Mouse (Mus musculus) spleen, postnatal 36 days (tissue): ENCODE measurements at regions not wholly inside any gene's neighbourhood (a gene's known extent, or its start where the extent isn't known, plus 50 kb on each side); places are given as distances from the start of the nearest gene placed in this dataset.

Experiments used
- DNase-seq, 2 experiments: peaks; one replicate each; pipeline ENCODE4 v3.0.0; 2022; ENCODE audit warnings: low spot score in 2 of 2, mixed read lengths in 1 of 2

- DNase-seq, result no peak
Observed at GRCm38 (mm10) chr12:12882931-12883553, 58.7 kb downstream of the Mycn start.

GRCm38 (mm10) chr12:12878031-12878430, 63.7 kb downstream of the Mycn start:
- no peak for DNase-seq

- no peak for DNase-seq
Observed at GRCm38 (mm10) chr12:12877539-12877938, 64.2 kb downstream of the Mycn start.

- DNase-seq, result no peak
Observed at GRCm38 (mm10) chr12:12875976-12876745, 65.6 kb downstream of the Mycn start.

DNA sequence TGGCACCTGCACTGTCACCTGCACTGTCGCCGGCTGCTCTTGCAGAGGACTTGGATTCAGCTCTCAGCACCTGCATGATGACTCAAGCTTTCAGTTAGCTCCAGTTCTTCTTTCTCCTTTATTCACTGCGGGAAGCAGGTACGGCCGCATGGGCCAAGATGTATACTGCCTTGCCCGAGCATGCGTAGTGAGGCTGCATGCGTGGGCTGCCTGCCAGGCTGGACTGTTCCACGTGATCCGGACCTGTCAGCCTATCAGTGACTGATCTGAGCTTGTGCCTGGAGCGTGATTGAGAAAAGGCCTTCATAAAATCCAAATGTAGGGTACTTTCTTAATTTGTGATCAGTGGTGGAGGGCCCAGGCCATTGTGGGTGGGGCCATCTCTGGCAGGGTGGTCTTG, 68.2 kb downstream of the Mycn start:
- no peak for DNase-seq

- no peak for DNase-seq
Observed at GRCm38 (mm10) chr12:12872974-12873373, 68.7 kb downstream of the Mycn start.

GRCm38 (mm10) chr12:12871272-12871671, 70.4 kb downstream of the Mycn start:
- DNase-seq, result no peak

DNA sequence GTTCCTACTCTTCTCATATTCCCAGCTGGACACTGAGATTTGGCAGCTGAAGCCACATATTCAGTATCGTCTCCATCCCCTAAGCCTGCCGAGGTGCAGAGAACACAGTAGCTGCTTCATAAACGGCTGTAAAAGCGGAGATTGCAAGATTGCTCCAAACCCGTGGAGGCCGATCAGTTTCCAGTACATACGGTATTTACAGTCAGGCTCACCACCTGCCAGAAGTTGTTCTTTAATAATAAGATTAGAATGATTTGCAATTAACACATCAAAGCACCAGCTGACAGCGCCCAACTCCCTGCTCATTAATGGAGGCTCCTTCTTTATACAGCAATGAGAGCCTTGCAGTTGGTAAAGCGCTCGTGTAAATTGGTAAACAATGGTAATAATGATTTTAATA, 75.1 kb downstream of the Mycn start:
- DNase-seq, result no peak

- no peak for DNase-seq
Observed at GRCm38 (mm10) chr12:12850681-12851080, 91.0 kb downstream of the Mycn start.

DNA sequence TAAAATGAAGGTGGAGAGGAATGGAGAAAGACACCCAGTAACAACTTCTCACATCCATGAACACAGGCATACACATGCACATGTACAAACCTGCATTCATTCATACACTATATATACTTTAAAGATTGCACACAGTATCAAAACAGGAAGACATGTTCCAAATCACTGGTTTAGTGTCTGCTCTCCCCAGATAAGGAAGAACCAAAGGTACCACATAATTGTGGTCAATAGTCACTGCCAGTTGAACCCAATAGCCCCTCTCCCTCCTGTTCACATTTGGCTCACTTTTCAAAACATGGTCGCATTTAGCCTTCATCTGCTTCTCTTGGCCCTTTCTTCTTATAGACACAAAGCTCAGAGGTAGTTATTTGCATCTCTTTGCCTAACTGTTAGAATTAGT, 95.0 kb downstream of the Mycn start:
- no peak for DNase-seq

DNA sequence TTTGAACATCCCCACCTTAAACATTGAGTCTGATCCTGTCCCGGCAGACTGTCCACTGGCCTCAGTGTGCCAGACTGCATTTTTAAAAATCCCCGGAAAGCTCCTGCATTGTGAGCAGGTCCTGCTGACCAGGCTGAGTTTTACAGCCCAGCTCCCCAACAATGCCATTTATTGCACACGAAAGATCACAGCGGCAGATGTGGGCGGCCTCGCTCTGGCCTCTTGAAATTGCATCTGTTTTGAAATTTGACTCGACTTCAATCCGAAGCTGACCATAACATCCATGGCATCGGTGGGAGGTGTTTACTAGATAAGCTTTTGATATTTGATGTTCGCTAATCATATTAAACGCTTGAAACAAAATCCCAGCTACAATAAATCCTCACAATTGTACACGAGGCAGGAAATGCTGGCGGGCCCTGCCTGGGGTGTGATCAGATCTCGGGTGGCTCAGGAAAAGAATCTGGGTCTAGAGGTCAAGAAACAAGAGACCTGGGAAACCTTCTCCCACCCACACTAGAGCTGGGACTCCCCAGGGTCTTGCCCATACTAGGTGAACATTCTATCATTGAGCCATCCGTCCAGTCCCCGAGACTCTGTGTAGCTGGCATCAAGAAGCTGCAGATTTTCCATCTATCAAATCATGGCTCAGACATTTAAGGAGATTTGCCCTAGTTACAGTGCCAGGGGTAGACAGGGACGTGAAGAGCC, 99.3 kb downstream of the Mycn start:
- DNase-seq, result no peak

DNA sequence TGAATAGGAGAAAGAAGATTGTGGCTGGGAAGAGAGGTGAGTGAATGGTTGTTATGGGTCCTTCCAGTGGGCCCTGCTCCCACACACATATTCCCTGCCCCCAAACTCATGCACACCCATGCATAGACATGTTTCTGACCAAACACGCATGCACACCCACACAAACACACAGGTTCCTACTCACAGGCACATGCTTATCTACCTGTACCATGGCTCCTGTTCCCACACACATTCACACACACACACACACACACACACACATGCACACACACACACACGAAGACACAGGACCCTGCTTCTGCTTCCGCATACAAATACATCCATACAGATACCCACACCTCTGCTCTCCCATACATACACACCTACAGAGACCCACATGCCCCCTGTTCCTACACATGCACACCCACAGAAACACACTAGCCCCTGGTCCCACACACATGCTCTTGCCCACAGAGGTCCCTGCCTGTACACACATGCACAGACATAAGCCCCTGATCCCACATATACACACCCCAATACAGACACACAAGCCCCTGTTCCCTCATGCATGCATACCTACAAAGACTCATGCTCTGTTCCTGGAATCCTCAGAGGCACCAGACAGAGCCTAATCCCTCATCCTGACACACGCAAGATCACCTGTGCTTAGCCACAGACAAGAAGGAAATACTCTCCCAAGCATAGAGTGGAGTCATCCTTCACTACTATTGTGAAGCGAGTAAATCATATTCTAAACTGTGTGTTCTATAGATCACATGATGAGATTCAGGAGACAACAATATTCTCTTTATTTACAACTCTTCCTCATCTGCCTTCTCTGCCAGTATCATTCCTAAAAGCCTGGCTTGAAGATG, 100.1 kb downstream of the Mycn start:
- no peak for DNase-seq

DNA sequence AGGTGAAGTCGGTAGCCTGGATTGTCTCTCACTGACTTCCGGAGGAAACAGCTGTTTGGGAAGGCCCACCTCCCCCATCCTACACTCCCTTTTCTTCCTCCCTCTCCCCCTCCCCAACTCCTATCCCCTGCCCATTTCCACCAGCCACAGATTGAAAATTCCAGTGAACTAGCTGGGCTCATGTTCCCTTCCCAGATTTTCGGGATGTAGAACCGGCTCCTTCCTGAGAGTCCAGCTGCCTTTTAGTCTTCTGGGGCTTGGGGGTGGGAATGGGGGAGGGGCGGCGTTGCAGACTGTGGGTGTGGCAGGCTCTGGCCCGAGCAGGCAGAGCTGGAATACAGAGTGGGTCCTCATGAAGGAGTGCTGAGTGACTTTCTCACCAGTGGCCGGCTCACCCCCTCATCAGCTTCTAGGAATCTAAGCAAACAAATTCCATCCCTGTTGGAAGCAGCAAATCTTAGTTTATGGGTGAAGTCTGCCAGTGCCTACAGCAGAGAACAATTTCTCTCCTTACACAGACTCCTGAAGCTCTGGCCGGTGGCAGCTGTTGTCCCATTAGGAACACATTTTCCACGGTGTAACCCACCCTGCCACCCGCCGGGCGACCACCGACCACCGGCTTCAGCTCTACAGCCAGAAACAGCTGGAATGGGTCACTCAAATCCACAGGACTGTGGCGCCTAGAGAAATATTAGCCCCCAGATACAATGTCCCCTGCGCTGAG, 100.9 kb downstream of the Mycn start:
- no peak for DNase-seq

GRCm38 (mm10) chr12:12837775-12838174, 103.9 kb downstream of the Mycn start:
- DNase-seq, result no peak

DNA sequence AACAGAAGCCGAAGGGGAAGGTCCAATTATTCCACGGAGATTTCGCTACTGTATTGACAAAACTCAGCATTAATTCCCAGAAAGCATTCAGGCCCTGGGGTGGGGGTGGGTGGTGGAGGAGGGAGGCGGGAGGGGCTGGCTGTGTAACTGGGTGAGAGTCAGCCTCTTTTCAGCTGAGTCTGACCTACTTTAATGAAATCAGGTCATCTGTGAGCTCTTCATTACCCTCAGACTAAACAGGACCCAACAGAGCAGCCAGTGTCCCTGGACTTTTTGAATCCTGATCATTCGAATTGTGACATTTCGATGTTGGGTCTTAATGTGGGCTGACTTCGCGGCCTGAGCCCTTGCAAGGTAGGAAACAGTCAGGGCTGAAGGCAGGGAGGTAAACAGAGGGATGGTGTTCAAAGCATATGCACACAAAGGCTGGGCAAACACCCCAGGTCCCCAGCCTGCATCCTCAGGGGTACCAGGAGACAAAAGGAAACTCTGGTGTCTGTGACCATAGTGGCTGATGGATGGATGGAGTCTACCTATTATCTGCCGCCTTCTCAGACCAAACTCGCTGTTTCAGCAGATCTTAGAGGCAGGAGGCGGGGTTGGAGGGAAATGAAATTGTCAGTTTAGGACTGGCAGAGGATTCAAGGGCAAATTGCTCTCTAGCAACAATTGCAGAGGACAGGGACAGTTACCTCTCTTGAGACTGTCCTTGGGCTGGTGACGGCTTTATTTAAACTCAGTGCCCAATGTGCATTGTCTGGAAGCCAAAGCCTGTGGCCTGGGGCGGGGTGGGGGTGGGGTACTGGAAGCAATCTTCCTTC, 113.7 kb downstream of the Mycn start:
- no peak for DNase-seq

- DNase-seq, result no peak
Observed at GRCm38 (mm10) chr12:12827379-12827778, 114.3 kb downstream of the Mycn start.

- no peak for DNase-seq
Observed at GRCm38 (mm10) chr12:12826431-12826830, 115.3 kb downstream of the Mycn start.

GRCm38 (mm10) chr12:12825842-12826241, 115.9 kb downstream of the Mycn start:
- no peak for DNase-seq

DNA sequence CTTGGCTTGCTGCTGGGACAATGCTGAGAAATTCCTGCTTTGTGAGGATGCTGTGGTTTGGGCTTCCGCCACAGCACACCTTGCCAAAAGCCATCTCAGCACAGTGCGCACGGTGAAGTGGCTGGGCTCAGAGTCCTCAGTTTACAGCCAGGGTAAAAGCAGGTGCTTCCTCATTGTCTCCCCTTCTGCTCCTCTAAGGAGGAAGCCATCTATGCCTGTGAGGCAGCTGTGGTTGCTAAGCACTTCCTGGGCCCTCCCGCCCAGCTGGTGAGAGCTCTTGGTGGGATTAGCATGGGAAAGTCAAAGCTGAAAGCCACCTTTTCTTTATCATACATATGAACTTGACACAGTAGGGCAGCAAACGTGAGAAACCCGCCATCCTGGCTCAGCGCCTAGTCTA, 120.2 kb downstream of the Mycn start:
- no peak for DNase-seq

DNA sequence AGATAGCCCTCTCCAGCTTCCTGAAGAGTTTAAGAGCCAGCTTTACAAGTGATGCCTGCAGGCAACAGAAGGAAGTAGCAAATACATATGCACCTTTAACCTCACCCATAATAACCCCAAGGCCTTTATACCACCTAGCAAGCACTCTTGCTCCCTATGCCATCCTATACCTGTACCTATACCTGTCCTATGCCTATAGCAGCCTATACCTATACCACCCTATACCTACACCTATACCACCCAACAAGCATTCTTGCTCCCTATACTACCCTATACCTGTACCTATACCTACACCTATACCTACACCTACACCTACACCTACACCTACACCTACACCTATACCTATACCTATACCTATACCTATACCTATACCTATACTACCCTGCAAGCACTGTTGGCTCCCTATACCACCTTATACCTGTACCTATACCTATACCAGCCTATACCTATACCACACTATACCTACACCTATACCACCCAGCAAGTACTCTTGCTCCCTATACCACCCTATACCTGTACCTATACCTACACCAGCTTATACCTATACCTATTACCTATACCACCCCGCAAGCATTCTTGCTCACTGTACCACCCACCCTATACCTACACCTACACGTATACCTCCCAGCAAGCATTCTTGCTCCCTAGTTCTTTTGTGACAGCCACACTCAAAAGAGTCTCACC, 120.9 kb downstream of the Mycn start:
- DNase-seq, result no peak
